Mouse (Mus musculus): ENCODE measurements around the gene Tnni3k.

Gene Tnni3k

DNA sequence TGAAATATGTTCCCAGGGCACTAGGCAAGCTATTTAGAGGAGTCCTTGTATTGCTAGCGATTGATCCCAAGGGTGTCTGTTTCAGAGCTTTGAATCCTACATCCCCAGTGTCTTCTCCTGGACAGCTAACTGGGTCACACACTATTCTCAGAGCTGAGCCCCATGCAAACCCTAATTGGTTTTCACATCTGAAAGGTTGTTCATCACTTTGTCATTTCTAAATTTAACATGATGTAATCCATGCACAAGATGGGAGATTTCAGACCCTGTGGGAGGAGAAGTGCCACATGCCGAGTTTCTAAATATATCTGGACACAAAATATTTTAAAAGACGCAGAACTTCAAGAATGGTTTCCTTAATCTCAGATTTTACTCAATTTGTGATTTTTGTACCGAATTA is 230.5 kb downstream of the Tnni3k start:
- no peak for DNase-seq

DNA sequence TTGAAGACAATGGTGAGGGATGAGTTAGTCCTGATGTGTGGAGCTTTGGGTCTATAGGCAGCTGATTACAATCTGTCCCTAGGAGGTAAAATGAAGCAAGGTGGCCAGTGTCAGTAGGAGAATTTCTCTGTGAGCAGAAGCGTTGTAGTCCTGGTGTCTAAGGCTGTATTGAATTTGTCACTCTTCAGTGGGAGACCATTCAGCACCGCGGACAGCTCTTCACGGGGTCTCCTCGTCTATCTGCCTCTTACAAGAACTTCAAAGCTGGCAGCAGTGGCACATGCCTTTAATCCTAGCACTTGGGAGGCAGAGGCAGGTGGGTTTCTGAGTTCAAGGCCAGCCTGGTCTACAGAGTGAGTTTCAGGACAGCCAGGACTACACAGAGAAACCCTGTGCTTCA is 235.5 kb downstream of the Tnni3k start:
- DNase-seq: peak in 1 of 2 experiments; percentile 5

DNA sequence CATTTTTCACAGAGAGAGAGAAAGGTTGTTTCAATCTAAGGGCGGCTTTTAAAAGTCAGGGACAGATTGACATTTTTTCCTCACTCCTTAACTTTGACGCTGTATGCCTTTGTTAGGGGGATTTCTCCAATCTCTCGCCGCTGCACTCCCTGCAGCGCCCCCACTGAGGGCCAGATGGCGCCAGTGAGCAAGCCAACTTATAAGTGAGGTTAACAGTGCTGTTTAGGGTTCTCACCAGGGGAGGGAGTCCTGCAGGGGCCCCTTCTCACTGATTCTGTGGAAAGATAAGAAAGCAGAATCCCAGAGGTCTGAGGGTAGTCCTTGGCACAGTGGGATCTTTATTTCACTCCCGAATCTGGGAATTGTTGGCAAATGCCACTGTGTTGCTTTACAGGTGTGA is 237.5 kb downstream of the Tnni3k start:
- peak; percentile 2 to 50 for DNase-seq

DNA sequence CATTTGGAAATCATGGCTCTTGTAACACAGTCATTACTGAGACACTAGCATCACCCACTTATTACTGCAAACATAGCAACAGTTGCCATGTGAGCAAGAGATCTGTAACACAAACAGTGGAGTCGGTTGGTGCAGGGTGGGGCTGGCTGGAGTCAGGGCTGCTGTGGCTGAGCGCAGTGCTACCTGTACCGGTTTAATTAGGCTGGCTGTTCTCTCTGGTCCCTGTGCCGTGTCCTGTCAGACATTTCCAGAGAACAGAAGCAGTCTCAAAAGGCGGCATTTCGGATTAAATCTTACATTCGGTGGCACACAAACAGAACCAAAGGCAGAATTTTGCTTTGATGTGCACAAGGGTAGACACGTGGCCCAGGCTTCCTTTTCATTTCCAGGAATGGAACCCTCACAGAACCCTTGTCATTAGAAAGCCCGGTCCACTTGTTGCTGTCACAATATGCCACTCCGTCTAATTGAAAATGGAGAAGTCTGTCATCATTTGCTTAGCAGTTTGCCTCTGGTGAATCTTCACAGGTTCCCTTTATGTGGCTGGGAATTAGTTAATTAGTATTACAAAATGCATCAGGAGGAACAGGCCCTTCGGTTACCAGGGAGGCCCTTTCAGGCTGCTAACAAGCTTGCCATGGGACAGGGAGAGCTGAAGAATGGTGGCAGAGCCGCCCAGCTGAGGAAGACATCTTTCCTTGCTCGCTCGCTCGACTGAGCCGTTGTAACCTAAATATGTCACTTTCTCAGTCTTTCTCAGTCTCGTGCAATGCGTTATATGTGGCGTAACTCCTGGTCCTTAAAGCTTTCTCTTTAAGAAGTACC is 238.2 kb downstream of the Tnni3k start:
- DNase-seq: no peak

DNA sequence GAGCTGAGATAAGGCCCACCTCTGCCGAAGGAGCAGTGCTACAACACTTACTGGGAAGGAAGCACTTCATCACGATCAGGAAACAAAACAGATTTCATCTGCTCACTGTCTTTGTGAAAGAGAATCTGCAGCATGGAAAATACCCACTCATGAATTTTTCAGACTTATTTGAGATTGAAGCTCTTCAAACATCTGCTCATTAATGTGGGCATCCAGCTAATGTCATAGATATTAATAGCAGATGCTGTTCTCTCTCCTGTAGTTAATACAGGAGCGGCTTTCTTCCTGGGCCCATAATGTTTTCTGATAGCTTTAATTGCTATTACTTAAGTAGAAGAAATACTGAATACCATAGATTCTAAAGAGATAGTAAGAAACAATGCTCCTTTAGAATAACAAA is 239.0 kb downstream of the Tnni3k start:
- DNase-seq: no peak

DNA sequence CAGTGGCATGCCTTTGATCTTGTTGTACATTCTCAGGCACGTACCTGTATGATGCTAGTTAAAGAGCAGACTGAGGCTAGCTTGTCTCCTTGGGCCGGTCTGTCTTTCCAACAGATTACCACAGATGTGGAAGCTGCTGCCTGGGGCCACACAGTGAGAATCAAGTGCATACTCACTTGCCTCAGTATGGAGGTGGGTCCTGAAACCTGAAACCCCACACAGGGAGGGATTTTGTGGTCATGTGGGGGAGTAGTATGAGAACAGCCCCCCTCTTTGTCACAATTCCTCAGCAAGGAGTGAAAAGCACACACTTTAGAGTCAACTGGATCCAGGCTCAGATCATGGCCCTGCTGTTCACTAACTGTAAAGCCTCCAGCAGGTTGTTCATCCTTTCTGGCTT is 239.6 kb downstream of the Tnni3k start:
- no peak for DNase-seq

DNA sequence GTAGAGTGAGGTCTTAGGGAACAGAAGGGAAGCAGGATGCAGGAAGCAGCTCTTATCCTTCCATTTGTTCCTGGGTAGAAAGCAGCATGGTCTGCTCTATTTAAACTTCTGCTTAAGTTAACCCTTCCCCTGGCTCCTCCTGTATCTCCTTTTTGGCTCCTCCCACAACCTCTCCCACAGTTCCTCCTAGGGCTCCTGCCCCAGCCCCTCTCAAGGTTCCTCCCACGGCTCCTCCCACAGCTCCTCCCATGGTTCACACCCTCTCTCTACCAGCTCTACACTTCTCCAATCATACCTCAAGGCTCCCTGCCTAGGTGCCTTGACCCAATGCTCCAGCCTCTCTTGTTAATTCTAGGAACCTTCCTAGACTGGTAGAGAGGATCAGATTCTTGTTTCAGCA is 242.3 kb downstream of the Tnni3k start:
- no peak for DNase-seq

DNA sequence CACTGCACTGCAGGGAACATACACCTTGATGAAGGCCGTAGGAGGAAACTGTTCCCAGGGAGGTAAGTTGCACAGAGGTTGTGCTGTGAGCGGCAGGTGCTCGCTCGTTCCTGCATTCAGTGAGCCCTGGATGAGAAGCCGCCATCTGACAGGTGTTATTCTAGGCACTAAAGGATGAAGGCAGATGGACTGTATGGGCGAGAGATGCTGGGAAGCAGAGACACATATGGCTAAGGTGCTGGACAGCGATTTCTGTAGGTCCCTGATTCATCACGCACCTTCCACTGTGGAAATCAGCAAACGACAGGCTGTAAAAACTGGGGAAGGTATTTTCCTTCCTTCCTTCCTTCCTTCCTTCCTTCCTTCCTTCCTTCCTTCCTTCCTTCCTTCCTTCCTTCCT is 243.4 kb downstream of the Tnni3k start:
- DNase-seq: no peak

DNA sequence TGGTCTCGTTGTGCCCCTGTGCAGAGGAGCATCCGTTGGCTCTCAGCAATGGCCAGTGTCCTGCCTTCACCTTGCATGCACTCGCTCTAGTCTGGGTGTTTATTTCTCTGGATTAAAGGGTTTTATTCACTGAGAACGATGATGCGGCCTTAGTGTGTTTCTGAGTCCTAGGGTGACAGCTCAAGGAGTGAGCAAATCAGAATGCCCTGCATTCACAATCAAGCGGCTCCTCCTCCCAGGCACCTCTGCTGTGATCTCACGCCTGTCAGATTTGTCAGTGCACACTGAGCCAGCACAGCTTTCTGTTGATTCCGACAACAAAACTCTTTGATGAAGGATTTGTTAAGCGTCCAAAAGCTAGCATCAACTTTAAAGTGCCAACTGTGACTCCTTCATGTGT is 243.9 kb downstream of the Tnni3k start:
- DNase-seq: no peak

DNA sequence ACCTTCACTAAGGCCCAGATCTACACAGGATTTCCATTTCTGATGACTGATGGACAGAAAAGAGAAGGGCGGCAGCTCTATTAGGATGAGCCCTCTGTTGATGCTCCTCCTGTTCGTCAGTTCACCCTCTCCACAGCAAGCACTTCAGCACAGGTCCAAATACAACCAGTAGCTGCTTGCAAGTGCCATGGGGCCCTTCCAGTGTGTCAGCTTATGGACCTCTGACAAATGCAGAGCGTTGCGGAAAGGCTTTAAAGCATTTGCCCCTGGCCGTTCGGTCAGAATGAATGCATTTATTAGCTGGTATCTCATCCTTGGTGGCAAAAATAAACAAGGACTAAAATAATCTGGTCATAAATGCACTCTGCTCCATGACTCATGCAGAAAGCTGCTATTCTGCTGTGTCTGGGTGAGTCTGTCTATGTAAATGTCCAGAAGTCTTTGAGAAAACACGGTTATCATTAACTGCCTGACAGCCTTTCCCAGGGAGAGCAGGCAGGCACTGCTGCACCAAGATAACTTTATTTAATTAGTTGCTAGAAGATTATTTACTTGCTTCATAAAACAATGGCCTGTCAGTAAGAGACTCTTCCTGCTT is 244.8 kb downstream of the Tnni3k start:
- DNase-seq: no peak

DNA sequence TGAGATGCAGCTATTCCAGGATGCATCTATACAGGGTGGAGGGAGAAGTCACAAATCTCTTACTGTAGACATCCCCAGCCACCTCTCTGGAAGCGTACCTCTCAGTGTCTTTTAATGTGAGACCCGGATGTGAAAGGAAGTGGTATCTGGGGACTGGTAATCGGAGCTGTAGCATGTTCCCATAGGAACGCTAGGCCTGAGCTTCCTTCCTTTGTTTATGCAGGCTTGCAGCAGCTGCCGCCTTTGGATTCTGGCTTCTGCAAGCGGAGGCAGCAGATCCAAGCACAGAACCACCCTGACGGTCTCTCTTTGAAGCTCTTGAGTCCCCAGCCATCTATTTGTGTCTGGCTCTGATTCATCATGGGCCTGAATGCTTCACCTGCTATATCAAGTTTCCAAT is 248.6 kb downstream of the Tnni3k start:
- DNase-seq: no peak

DNA sequence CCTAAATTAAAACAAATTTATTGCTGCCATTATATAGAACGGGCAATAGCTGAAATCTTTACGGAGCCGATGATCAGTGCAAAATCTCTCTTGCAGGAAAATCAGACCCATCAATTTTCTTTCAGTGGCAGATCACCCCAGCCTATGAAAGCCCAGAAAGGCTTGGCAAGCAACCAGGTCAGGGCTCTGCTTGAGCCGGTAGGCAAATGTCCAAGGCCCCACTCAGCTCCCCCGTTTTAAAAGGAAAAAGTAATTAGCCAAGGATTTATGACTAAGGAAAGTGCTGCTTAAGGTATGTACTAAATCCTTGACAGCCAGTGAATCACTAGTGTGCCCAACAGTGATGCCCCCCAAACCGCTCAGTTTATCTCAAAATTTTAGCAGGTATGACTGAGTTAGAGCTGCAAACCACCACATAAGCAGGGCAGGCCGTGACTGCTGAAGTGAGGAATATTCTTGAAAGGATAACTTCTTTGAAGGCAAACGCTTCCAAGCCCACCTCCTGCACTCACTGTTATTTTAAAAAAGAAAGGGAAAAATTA is 254.2 kb downstream of the Tnni3k start:
- peak; percentile 28 to 48 for DNase-seq

DNA sequence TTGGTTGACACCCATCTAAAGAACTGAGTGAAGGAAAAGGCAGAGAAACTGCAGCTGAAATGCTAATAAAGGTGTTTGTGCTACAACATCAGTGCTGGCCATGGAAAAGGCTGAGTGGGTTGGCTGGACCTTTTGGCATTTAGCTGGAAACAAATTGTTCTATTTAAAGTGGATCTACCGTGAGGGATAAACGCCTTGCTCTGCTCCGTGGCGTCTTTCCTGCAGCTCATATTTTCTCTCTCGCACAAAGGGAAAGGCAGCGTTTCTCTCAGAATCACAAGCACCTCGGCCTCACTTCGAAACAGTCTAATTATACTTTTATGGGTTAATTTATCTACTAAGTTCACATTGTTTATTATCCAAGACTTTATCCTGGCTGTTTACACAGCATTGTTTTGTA is 254.8 kb downstream of the Tnni3k start:
- no peak for DNase-seq

DNA sequence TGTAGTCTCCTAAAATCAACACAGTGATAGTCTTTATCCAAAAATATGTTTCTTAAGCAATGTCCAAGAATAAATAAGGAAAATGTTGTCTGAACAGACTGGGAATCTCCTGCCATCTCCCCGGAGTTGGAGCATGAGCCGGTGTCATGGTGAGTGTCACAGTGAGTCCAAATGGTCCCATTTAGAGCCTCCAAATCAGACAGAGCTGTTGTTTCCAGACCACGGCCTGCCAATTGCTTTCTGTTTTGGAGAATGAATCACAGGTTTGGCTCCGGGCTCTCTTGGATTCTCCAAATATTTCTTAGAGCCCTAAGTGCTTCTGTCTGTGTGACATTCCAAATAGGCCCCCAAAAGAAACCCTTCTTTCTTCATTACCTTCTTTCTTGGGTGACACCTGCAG is 256.4 kb downstream of the Tnni3k start:
- no peak for DNase-seq

DNA sequence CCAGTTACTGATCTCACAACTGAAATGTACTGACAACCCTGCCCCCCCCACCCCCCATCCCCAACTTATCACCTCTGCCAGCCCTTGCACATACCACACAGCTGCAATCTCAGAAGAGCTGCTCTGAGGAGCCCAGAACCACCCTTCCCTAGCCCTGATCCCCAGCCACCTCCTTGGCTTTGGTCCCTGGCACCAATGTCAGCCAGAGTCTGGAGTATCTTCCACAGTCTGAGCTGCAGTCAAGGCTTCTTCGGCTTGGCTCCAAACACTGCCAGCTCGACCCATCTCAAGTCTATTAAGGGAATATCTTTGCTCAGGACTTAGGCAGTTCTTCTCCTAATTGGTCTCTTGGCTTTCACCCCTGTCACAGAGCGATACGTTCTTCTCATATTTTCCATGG is 261.6 kb downstream of the Tnni3k start:
- DNase-seq: no peak

DNA sequence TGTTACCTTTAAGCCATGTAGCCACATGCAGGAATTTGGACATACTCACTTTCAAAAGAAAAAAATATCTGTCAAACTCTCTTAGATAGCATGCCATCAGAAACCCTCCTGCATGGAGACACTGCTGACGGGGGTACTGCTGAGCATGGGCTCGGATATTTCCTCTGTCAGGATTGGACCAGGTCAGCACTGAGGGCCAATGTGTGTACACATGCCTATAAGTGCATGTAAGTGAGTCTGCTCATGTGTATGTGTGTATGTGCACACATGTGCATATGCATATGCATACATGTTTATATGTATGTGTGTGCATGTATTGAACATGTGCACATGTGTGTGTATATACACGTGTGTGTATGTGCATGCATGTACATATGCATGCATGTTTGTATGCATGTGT is 267.6 kb downstream of the Tnni3k start:
- no peak for DNase-seq

DNA sequence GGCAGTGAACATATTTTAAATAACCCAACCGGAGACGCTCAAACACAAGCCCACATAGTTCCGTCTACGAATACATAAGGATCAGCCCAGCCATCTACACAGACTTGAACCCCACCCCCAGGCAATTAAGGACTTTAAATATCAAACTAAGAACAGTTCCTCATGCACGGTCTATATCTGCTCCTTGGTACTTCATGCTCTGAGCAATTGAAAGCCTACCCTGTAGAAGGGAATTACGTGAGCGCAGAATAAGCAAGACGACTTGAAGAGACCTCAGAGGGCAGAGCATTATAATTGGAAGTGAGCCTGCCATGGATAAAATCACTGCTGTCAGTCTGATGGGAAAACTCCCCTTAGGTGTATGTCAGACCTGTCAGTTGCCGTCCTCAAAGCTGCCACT is 268.9 kb downstream of the Tnni3k start:
- no peak for DNase-seq

DNA sequence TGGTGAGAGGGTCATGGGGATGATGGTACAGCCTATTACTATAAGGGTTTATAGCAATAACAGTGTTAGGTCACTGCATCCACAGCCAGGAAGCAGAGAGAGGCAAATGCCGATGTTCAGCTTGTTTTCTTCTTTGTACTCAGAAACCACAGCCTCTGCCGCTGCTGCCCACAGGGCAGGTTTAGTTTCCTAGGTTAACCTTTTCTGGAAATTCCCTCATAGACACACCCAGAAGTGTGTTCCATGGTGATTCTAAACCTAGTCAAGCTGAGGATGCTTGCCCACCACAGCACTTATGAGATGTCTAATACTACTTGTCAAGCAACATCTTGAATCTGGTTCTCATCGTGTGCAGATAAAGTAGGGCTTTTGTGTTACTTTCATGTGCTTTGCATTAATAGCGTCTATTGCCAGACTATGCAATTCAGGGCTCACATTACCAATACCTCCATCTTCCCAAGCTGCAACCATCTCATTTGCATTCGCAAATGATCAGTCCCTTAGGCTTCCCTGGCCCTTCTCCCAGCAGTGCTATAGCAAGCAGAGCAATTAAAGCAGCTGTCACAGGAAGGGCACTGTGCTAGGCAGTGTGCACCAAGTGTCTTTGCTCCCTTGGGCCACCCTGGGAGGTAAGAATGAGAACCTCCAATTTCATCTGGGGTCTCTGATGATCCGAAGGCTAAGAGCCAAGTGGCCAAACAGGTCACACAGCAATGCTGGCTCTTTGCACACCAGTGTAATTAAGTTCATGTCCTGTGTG is 276.2 kb downstream of the Tnni3k start:
- no peak for DNase-seq

DNA sequence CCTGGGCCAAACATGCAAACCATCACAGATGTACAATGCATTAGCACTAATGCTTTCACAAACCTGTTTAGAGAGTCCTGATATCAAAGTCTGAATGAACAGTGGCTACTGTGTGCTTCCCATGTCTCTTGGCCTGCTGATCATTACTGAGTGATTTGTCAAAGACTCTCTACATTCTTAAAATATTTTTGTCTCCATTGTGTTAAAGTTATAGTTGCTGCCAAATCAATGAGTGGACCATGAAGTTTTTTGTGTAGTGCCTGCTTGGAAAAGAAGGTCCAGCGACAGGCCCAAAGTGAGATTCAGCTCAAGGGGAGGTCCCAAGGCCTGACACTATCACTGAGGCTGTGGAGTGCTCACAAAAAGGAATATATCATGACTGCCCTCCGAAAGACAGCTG is 283.6 kb downstream of the Tnni3k start:
- no peak for DNase-seq

DNA sequence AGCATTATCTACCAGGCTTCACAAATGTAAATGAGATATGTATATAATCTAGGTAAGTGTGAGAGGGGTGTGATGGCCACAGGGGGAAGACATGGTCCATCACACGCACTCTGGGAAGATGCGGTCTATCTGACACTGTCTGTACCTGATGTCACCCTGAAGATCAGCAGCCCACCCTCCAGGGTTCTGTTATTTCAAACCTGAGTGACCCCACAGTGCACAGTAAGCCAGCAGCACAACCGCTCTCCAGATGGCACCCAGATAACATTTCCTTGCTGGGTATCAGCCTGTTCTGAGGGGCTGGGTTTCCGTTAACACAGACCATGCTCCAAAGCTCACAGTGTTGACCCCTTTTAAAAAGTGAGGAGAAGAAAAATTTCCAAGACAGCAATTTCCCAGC is 288.9 kb downstream of the Tnni3k start:
- no peak for DNase-seq

DNA sequence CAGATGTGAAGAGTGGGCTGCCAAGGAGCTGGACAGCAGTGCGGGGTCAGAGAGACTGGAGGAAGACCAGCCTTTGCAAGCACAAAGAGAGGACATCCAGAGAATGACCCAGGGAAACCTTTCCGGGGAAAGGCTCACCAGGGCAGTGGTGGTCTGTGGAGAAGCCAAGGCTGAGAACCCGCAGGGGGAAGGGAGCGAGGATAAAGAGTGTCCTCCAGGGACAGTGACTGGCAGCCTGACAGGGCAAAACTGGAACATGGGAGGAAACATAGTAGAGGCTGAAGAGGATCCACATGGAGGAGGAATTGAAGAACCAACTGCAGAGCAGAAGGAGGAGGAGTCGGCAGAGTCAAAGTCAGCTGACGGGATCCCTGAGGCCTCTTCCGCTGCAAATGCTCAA is 291.1 kb downstream of the Tnni3k start:
- DNase-seq: no peak

DNA sequence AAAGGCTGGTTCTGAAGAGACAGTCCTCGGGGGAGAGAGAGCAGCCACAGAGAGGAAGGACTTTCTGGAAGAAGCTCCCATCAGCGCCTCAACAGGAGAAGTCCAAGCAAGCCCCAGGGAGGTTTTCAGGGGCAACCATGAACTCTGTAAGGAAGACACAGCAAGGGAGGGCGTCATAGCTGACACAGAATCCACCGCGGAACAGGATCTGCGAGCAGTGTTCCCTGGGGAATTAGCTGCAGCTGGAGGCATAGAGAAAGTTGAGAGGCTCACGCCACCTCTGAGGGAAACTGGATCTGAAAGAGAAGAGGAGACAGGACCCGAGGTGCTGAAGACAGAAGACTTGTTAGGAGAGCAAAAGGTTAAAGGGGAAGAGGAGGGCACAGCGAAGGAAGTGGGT is 291.8 kb downstream of the Tnni3k start:
- DNase-seq: no peak

DNA sequence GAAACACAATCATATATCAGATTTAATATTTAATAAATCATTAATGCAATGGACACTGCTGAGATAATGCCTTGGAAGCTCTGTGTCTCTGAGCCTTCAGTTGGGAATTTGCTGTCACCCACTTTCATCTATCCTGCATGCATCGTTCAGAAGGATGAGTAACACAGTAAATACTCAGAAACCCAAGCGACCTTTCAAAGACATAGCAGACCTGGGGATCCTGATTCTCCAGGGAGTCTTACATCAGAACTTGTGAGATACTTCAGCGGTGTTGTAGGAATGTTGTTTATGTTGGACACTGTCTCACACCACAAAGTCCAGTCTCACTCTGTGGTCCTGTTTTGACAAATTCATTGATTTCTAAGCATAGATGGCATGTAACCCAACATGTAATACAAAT is 294.1 kb downstream of the Tnni3k start:
- DNase-seq: no peak

DNA sequence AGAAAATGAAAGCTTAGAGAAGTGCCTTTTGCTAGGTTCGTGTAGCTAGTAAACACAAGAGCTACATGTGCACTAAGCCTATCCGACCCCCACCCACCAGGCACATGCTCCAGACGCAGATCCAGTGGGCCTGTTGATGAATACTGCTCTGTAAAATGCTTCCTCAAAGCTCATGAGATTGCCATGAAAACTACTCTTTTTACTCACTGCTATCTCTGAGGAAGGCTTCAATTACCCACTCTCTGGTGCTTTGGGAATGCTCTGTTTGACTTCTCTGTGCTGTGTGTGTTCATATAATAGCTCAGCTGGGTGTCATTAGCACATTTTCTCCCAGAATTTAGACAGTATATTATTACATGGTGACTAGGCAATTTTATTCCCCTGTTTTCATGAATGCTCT is 297.1 kb downstream of the Tnni3k start:
- no peak for DNase-seq

All from kidney, adult 8-10 months (tissue).